Mouse (Mus musculus): Measurements from ENCODE around the gene Pex16.
"Not testable (repeated sequence)": the region's sequence is repeated elsewhere in the genome, so short reads cannot be mapped to it uniquely, and the experiment has no call there.

Pex16 gene

GRCm38 (mm10) chr2:92389645-92390044, 15.2 kb downstream of the Pex16 start:
- no peak for DNase-seq

- no peak for DNase-seq
These were observed 15.9 kb downstream of the Pex16 start for GRCm38 (mm10) chr2:92390206-92390930.

- no peak for DNase-seq
These were observed 16.6 kb downstream of the Pex16 start for GRCm38 (mm10) chr2:92391116-92391515.

- no peak for DNase-seq
These were observed 17.3 kb downstream of the Pex16 start for GRCm38 (mm10) chr2:92391703-92392317.

- DNase-seq, result no peak
These were observed 18.1 kb downstream of the Pex16 start for GRCm38 (mm10) chr2:92392318-92393264.

- DNase-seq, result no peak
These were observed 21.1 kb downstream of the Pex16 start for GRCm38 (mm10) chr2:92395535-92395934.

- no peak for DNase-seq
These were observed 23.0 kb downstream of the Pex16 start for GRCm38 (mm10) chr2:92397436-92397835.

GRCm38 (mm10) chr2:92399877-92400276, 25.4 kb downstream of the Pex16 start:
- not testable (repeated sequence) for DNase-seq

GRCm38 (mm10) chr2:92400682-92401081, 26.2 kb downstream of the Pex16 start:
- DNase-seq, result no peak

GRCm38 (mm10) chr2:92401091-92401561, 26.6 kb downstream of the Pex16 start, which contains the start of gene Mapk8ip1:
Gene Mapk8ip1, minus strand, starts transcription at chr2:92401263.
- no peak for DNase-seq

- DNase-seq, result no peak
These were observed 28.3 kb downstream of the Pex16 start for GRCm38 (mm10) chr2:92402591-92403326.

- DNase-seq, result no peak
These were observed 29.4 kb downstream of the Pex16 start for GRCm38 (mm10) chr2:92403776-92404319.

- DNase-seq, result no peak
These were observed 30.3 kb downstream of the Pex16 start for GRCm38 (mm10) chr2:92404737-92405136.

GRCm38 (mm10) chr2:92405687-92406086, 31.2 kb downstream of the Pex16 start:
- no peak for DNase-seq

- no peak for DNase-seq
These were observed 34.0 kb downstream of the Pex16 start for GRCm38 (mm10) chr2:92408309-92409045.

GRCm38 (mm10) chr2:92411705-92412104, 37.2 kb downstream of the Pex16 start:
- no peak for DNase-seq

- no peak for DNase-seq
These were observed 47.4 kb downstream of the Pex16 start for GRCm38 (mm10) chr2:92421723-92422387.

- no peak for DNase-seq
These were observed 48.1 kb downstream of the Pex16 start for GRCm38 (mm10) chr2:92422388-92423135.

- no peak for DNase-seq
These were observed 48.7 kb downstream of the Pex16 start for GRCm38 (mm10) chr2:92423156-92423555.
